Mouse (Mus musculus): ENCODE results near the gene Cnpy1. TPM values are rescaled to one million over a fixed set of nuclear protein-coding genes. Genes with fewer than 3 reads are reported as not detected.

Gene Cnpy1
- polyA plus RNA-seq, 2 experiments, result 0.09 TPM; not detected in 1

- 40% methylated on average over 3 of the region's 3 CpGs for WGBS (ENCODE audit: insufficient replicate concordance)
- Histone ChIP-seq H3K4me1 (replicated peaks; ENCODE audit: control insufficient read depth in 2 of 2, insufficient read depth in 2 of 2, low read length in 1 of 2) (no peaks in the 10 kb centered on the region), H3K9ac (replicated peaks) (no peak overlapping the region), H3K4me2 (ENCODE audit: low read depth) (no peak overlapping the region), H3K9me3 (ENCODE audit: control insufficient read depth, low read length) (no peaks in the 10 kb centered on the region), H3K27ac (no peak overlapping the region), H3K27me3 (ENCODE audit: control insufficient read depth, insufficient read depth, low read length) (no peaks in the 10 kb centered on the region), H3K4me3 (ENCODE audit: insufficient read depth in 1 of 2, low read depth in 2 of 2, low read length in 2 of 2) (no peak overlapping the region), H3K36me3 (replicated peaks; ENCODE audit: control insufficient read depth, insufficient read depth, low read depth) (no peaks in the 10 kb centered on the region)
- TF ChIP-seq CTCF (IDR thresholded peaks at IDR 0.05; ENCODE audit: low read depth) (no peak), EP300 (IDR thresholded peaks at IDR 0.05; ENCODE audit: low read depth) (no peak)
- DNase-seq (ENCODE audit: low read depth in 3 of 3, low spot score in 3 of 3), result no peak
- no peak for ATAC-seq (ENCODE audit: insufficient read depth)
Observed at GRCm38 (mm10) chr5:28191201-28192098, 54.2 kb downstream of the Cnpy1 start.

GRCm38 (mm10) chr5:28179237-28179790, 66.3 kb downstream of the Cnpy1 start:
- Histone ChIP-seq H3K4me2 (ENCODE audit: low read depth) (no peak overlapping the region), H3K27ac (no peak overlapping the region), H3K4me1 (replicated peaks; ENCODE audit: control insufficient read depth in 2 of 2, insufficient read depth in 2 of 2, low read length in 1 of 2) (no peaks in the 10 kb centered on the region), H3K9ac (replicated peaks) (no peak overlapping the region), H3K36me3 (replicated peaks; ENCODE audit: control insufficient read depth, insufficient read depth, low read depth) (no peaks in the 10 kb centered on the region), H3K9me3 (ENCODE audit: control insufficient read depth, low read length) (no peaks in the 10 kb centered on the region), H3K27me3 (ENCODE audit: control insufficient read depth, insufficient read depth, low read length) (peaks cover 44% of the 10 kb centered on the region), H3K4me3 (ENCODE audit: insufficient read depth in 1 of 2, low read depth in 2 of 2, low read length in 2 of 2) (no peak overlapping the region)
- WGBS (ENCODE audit: insufficient replicate concordance), result 24% methylated on average over 7 of the region's 7 CpGs
- TF ChIP-seq EP300 (IDR thresholded peaks at IDR 0.05; ENCODE audit: low read depth) (no peak), CTCF (IDR thresholded peaks at IDR 0.05; ENCODE audit: low read depth) (no peak)
- ATAC-seq (ENCODE audit: insufficient read depth) (no peak), DNase-seq (ENCODE audit: low read depth in 3 of 3, low spot score in 3 of 3) (no peak)

- Histone ChIP-seq H3K4me3 (ENCODE audit: insufficient read depth in 1 of 2, low read depth in 2 of 2, low read length in 2 of 2) (no peak overlapping the region), H3K4me1 (replicated peaks; ENCODE audit: control insufficient read depth in 2 of 2, insufficient read depth in 2 of 2, low read length in 1 of 2) (no peaks in the 10 kb centered on the region), H3K27ac (no peak overlapping the region), H3K27me3 (ENCODE audit: control insufficient read depth, insufficient read depth, low read length) (peaks cover 54% of the 10 kb centered on the region), H3K9ac (replicated peaks) (no peak overlapping the region), H3K4me2 (ENCODE audit: low read depth) (no peak overlapping the region), H3K36me3 (replicated peaks; ENCODE audit: control insufficient read depth, insufficient read depth, low read depth) (no peaks in the 10 kb centered on the region), H3K9me3 (ENCODE audit: control insufficient read depth, low read length) (no peaks in the 10 kb centered on the region)
- ATAC-seq (ENCODE audit: insufficient read depth) (no peak), DNase-seq (ENCODE audit: low read depth in 3 of 3, low spot score in 3 of 3) (no peak)
- TF ChIP-seq EP300 (IDR thresholded peaks at IDR 0.05; ENCODE audit: low read depth), result no peak
- no peak for TF ChIP-seq CTCF (IDR thresholded peaks at IDR 0.05; ENCODE audit: low read depth)
- 20% methylated on average over 5 of the region's 5 CpGs for WGBS (ENCODE audit: insufficient replicate concordance)
Observed at GRCm38 (mm10) chr5:28178322-28178721, 67.3 kb downstream of the Cnpy1 start.

- DNase-seq (ENCODE audit: low read depth in 3 of 3, low spot score in 3 of 3) (no peak), ATAC-seq (ENCODE audit: insufficient read depth) (no peak)
- no peaks in the 10 kb centered on the region for H3K9me3 ChIP-seq (ENCODE audit: control insufficient read depth, low read length)
- peaks cover 72% of the 10 kb centered on the region for H3K27me3 ChIP-seq (ENCODE audit: control insufficient read depth, insufficient read depth, low read length)
- no peaks in the 10 kb centered on the region for H3K4me1 ChIP-seq (replicated peaks; ENCODE audit: control insufficient read depth in 2 of 2, insufficient read depth in 2 of 2, low read length in 1 of 2)
- H3K4me2 ChIP-seq (ENCODE audit: low read depth), result no peak overlapping the region
- WGBS (ENCODE audit: insufficient replicate concordance), result 2% methylated on average over 2 of the region's 2 CpGs
- no peaks in the 10 kb centered on the region for H3K36me3 ChIP-seq (replicated peaks; ENCODE audit: control insufficient read depth, insufficient read depth, low read depth)
- H3K9ac ChIP-seq (replicated peaks), result no peak overlapping the region
- no peak overlapping the region for H3K27ac ChIP-seq
- no peak overlapping the region for H3K4me3 ChIP-seq (ENCODE audit: insufficient read depth in 1 of 2, low read depth in 2 of 2, low read length in 2 of 2)
- TF ChIP-seq CTCF (IDR thresholded peaks at IDR 0.05; ENCODE audit: low read depth) (no peak), EP300 (IDR thresholded peaks at IDR 0.05; ENCODE audit: low read depth) (no peak)
Observed at GRCm38 (mm10) chr5:28176585-28176984, 69.0 kb downstream of the Cnpy1 start.

GRCm38 (mm10) chr5:28176023-28176422, 69.6 kb downstream of the Cnpy1 start:
- DNase-seq (ENCODE audit: low read depth in 3 of 3, low spot score in 3 of 3) (no peak), ATAC-seq (ENCODE audit: insufficient read depth) (no peak)
- Histone ChIP-seq H3K4me3 (ENCODE audit: insufficient read depth in 1 of 2, low read depth in 2 of 2, low read length in 2 of 2) (no peak overlapping the region), H3K9me3 (ENCODE audit: control insufficient read depth, low read length) (no peaks in the 10 kb centered on the region), H3K36me3 (replicated peaks; ENCODE audit: control insufficient read depth, insufficient read depth, low read depth) (no peaks in the 10 kb centered on the region), H3K9ac (replicated peaks) (no peak overlapping the region), H3K27me3 (ENCODE audit: control insufficient read depth, insufficient read depth, low read length) (peaks cover 76% of the 10 kb centered on the region), H3K4me2 (ENCODE audit: low read depth) (no peak overlapping the region), H3K4me1 (replicated peaks; ENCODE audit: control insufficient read depth in 2 of 2, insufficient read depth in 2 of 2, low read length in 1 of 2) (no peaks in the 10 kb centered on the region), H3K27ac (no peak overlapping the region)
- 3% methylated on average over 4 of the region's 4 CpGs for WGBS (ENCODE audit: insufficient replicate concordance)
- TF ChIP-seq EP300 (IDR thresholded peaks at IDR 0.05; ENCODE audit: low read depth) (no peak), CTCF (IDR thresholded peaks at IDR 0.05; ENCODE audit: low read depth) (no peak)

Measured in liver, embryonic 14.5 days (tissue).